Mouse (Mus musculus): ENCODE results near the gene Abca9.

The Abca9 gene

DNA sequence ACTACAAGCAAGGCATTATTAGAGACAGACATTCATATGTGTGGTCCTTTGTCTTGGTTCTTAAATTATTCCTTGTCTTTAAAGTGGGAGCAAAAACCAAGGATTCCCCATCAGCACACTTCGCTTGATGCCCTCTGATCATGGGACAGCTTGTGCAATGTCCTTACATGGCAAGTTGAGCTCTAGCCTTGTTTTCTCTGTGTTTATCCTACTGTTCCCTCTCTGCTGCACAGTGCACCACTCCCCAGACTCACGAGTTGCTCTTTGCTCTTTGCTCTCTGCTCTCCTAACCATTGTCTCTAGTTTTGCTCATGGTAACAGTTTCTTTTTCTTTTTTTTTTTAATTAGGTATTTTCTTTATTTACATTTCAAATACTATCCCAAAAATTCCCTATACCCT, 107.9 kb downstream of the Abca9 start:
- DNase-seq: no peak

DNA sequence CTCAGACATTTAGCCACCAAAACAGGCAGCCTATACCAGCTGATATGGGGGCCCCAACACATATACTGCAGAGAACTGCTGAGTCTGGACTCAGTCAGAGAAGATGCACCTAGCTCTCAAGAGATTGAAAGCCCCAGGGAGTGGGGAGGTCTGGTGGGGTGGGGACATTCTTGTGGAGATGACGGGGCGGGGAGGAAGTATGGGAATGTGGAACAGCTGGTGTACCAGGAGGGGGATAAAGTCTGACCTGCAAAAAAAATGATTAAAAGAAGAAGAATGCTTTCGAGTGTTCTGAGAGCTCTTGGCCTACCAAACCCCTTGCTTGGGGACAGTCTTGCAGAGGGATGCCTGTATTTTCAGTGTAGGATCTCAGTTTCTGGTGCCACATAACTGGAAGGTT, 114.3 kb downstream of the Abca9 start:
- no peak for DNase-seq

Measured in lung, postnatal 36 days (tissue).